ENCODE assay signal across 8 mouse cellular contexts in the genomic region with DNA sequence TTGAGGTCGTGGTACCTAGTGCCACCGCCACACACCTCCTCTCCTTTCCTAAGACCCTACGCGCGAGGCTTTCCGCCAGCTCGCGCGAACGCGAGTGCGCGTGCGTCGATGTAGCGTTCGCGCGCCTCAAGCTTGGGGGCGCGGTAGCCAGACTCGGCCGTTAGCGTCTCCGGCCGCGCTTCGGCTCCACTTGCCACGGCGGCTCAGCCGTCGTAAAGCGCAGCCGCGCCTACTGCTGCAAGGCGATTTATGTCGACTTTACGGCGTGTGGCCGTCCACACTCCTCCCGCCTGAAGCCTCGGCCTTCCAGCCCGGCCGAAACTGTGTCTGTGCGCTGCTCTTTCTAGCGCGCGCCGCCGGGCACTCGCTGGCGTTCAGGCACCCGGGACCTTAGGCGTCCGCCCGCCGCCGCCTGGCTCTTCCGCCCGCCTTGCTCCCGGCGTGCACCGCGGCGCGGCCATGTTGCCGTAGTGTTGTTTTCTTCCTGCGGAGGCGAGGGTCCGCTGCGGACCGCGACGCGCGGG. TPM values are rescaled to one million over a fixed set of nuclear protein-coding genes. Genes with fewer than 3 reads are reported as not detected.
DNase-seq lines count a peak whose midpoint lies in the region; ATAC-seq and TF ChIP-seq lines count a peak whose summit lies in the region.

Gene Rbm33 (plus strand): TSS at position 400 of the 524 bp plus-strand sequence.

- peak within 1 kb of the TSS; percentile 82 for H3K4me3 ChIP-seq in cortical plate, adult 2 months (ENCODE audit: insufficient read depth, low read length)
- H3K4me3 ChIP-seq in megakaryocyte, embryonic 14.5 days (replicated peaks) = peak within 1 kb of the TSS; percentile 97

- H3K4me1 ChIP-seq in cortical plate, adult 2 months (ENCODE audit: control insufficient read depth, insufficient read depth, low read length) = peaks cover 2% of the 10 kb centered on the region; the same call in 1 of the 2 replicates
- peaks cover 40% of the 10 kb centered on the region for H3K4me1 ChIP-seq in megakaryocyte, embryonic 14.5 days

- no peak for TF ChIP-seq CTCF in cortical plate, adult 2 months (IDR thresholded peaks at IDR 0.05; ENCODE audit: extremely low read depth, insufficient read depth, low read length)

- H3K9me3 ChIP-seq in megakaryocyte, embryonic 14.5 days = no peaks in the 10 kb centered on the region

- peak; percentile 92 for TF ChIP-seq POLR2A in cortical plate, adult 2 months (IDR thresholded peaks at IDR 0.05; ENCODE audit: extremely low read depth, insufficient read depth, low read length)

- ATAC-seq in activated CD4-positive, CD25-positive, alpha-beta regulatory T cell, adult 4 months = peak; percentile 53

- peaks cover 6% of the 10 kb centered on the region for H3K36me3 ChIP-seq in megakaryocyte, embryonic 14.5 days (replicated peaks; ENCODE audit: low read length)

- peak within 1 kb of the TSS; percentile 98 for H3K27ac ChIP-seq in cortical plate, adult 2 months (ENCODE audit: insufficient read depth, low read length)

- peaks cover 19% of the 10 kb centered on the region for H3K27me3 ChIP-seq in megakaryocyte, embryonic 14.5 days (replicated peaks)

- DNase-seq in gastrocnemius, adult 8-10 months (ENCODE audit: low spot score in 2 of 2) = peak; percentile 71 to 82
- peak; percentile 77 for DNase-seq in hindlimb bud, embryonic 11.5 days (ENCODE audit: extremely low spot score, low read depth, low spot score)
- peak; percentile 84 for DNase-seq in left cerebral cortex, adult 8-10 months (ENCODE audit: low spot score in 2 of 2)
- DNase-seq in right cerebral cortex, postnatal 10 days (ENCODE audit: low spot score in 2 of 2) = peak; percentile 91 to 92
- peak; percentile 74 for DNase-seq in urinary bladder, postnatal 25 days (ENCODE audit: low spot score)

RNA-seq across cellular contexts. Expression of gene Rbm33, which starts in this region (rescaled TPM):
- polyA plus RNA-seq in activated CD4-positive, CD25-positive, alpha-beta regulatory T cell, adult 4 months (2017; shearing (Covaris generic)) = 10 to 100 TPM; 10.1 to 12.2 TPM
- 44.0 and 46.7 TPM in 2 replicates for polyA plus RNA-seq in cortical plate, adult 2 months (2012; rRNA removed)
- 10 to 100 TPM; 37.3 to 42.9 (median 39.5) TPM for total RNA-seq in gastrocnemius, adult 8-10 months (2022)
- 10 to 100 TPM; 60.1 to 69.3 (median 65.6) TPM for total RNA-seq in left cerebral cortex, adult 8-10 months (2022)
- 8.5 and 9.5 TPM in 2 replicates for polyA plus RNA-seq in megakaryocyte, embryonic 14.5 days (2012; ENCODE audit: insufficient read depth, low replicate concordance)

Comparison
In these comparisons a context has a peak if more than half of its experiments do, and no peak if none do; other contexts are left out.
1. Peak in every context shown above with its lines: DNase-seq, ATAC-seq, H3K4me3 ChIP-seq and H3K27ac ChIP-seq.